Mouse (Mus musculus): ENCODE measurements around the gene Ppfibp1. TPM values are rescaled to one million over a fixed set of nuclear protein-coding genes. Genes with fewer than 3 reads are reported as not detected.

Gene Ppfibp1
- 30.1 and 39.9 TPM in 2 replicates for total RNA-seq (2012; rRNA removed)

GRCm38 (mm10) chr6:146887958-146888659 is at the start of gene Ppfibp1:
Gene Ppfibp1, plus strand, starts transcription at chr6:146888487.
- in situ Hi-C loops (cut with MboI; ENCODE audit: low sequenced_read_pairs in 2 of 2, unreplicated experiment in 2 of 2), result no loop called here
- peak within 1 kb of the TSS; percentile 88 to 99 for H3K4me3 ChIP-seq (ENCODE audit: insufficient read depth in 1 of 2, low read depth in 1 of 2, low read length in 2 of 2, poor library complexity in 1 of 2, severe bottlenecking in 1 of 2)
- no peaks in the 10 kb centered on the region for H3K9me3 ChIP-seq (ENCODE audit: control insufficient read depth, insufficient read depth, low read depth, low read length)
- no peak for TF ChIP-seq ZNF384 (IDR thresholded peaks at IDR 0.05; ENCODE audit: low read depth, low read length)
- TF ChIP-seq HCFC1 (IDR thresholded peaks at IDR 0.05; ENCODE audit: borderline replicate concordance, insufficient read depth, low read length), result peak; percentile 71
- peaks cover 3 to 4% of the 10 kb centered on the region in 2 experiments; a peak in 3 of 4 replicates for H3K4me1 ChIP-seq (ENCODE audit: control insufficient read depth in 2 of 2, insufficient read depth in 2 of 2, low read length in 2 of 2, poor library complexity in 1 of 2)
- peak within 1 kb of the TSS; percentile 92 for H3K9ac ChIP-seq (ENCODE audit: insufficient read depth, low read depth, low read length, poor library complexity, severe bottlenecking)
- no peaks in the 10 kb centered on the region for H3K36me3 ChIP-seq (ENCODE audit: control insufficient read depth, insufficient read depth, low read length, poor library complexity, severe bottlenecking)
- peak; percentile 84 for DNase-seq (ENCODE audit: low read depth, low spot score)
- peak within 1 kb of the TSS; percentile 64; the same call in 1 of the 2 replicates for H3K27ac ChIP-seq (ENCODE audit: insufficient read depth, low read depth, low read length, poor library complexity, severe bottlenecking)

GRCm38 (mm10) chr6:146838863-146839262 is 49.4 kb upstream of the Ppfibp1 start:
- H3K27ac ChIP-seq (ENCODE audit: insufficient read depth, low read depth, low read length, poor library complexity, severe bottlenecking), result no peak overlapping the region

GRCm38 (mm10) chr6:146844867-146845266 is 43.4 kb upstream of the Ppfibp1 start:
- Histone ChIP-seq H3K9ac (ENCODE audit: insufficient read depth, low read depth, low read length, poor library complexity, severe bottlenecking) (no peak overlapping the region), H3K4me3 (ENCODE audit: insufficient read depth in 1 of 2, low read depth in 1 of 2, low read length in 2 of 2, poor library complexity in 1 of 2, severe bottlenecking in 1 of 2) (no peak overlapping the region), H3K27ac (ENCODE audit: insufficient read depth, low read depth, low read length, poor library complexity, severe bottlenecking) (no peak overlapping the region), H3K9me3 (ENCODE audit: control insufficient read depth, insufficient read depth, low read depth, low read length) (no peaks in the 10 kb centered on the region), H3K4me1 (ENCODE audit: control insufficient read depth in 2 of 2, insufficient read depth in 2 of 2, low read length in 2 of 2, poor library complexity in 1 of 2) (peaks cover 0 to 3% of the 10 kb centered on the region in 2 experiments; a peak in 1 of 4 replicates), H3K36me3 (ENCODE audit: control insufficient read depth, insufficient read depth, low read length, poor library complexity, severe bottlenecking) (no peaks in the 10 kb centered on the region)
- no peak for DNase-seq (ENCODE audit: low read depth, low spot score)
- in situ Hi-C loops (cut with MboI; ENCODE audit: low sequenced_read_pairs in 2 of 2, unreplicated experiment in 2 of 2), result no loop called here
- TF ChIP-seq ZC3H11A (IDR thresholded peaks at IDR 0.05; ENCODE audit: borderline replicate concordance, low read depth, low read length), result no peak
- no peak for TF ChIP-seq CHD2 (IDR thresholded peaks at IDR 0.05; ENCODE audit: low read depth, low read length)
- TF ChIP-seq MAFK (IDR thresholded peaks at IDR 0.05; ENCODE audit: insufficient read depth, low read depth, low read length), result no peak
- TF ChIP-seq HCFC1 (IDR thresholded peaks at IDR 0.05; ENCODE audit: borderline replicate concordance, insufficient read depth, low read length), result no peak
- no peak for TF ChIP-seq ZNF384 (IDR thresholded peaks at IDR 0.05; ENCODE audit: low read depth, low read length)

More at GRCm38 (mm10) chr6:146838863-146839262, 49.4 kb upstream of the Ppfibp1 start:
- in situ Hi-C loops (cut with MboI; ENCODE audit: low sequenced_read_pairs in 2 of 2, unreplicated experiment in 2 of 2), result no loop called here
- no peaks in the 10 kb centered on the region for H3K9me3 ChIP-seq (ENCODE audit: control insufficient read depth, insufficient read depth, low read depth, low read length)
- H3K4me3 ChIP-seq (ENCODE audit: insufficient read depth in 1 of 2, low read depth in 1 of 2, low read length in 2 of 2, poor library complexity in 1 of 2, severe bottlenecking in 1 of 2), result no peak overlapping the region
- no peak overlapping the region for H3K9ac ChIP-seq (ENCODE audit: insufficient read depth, low read depth, low read length, poor library complexity, severe bottlenecking)
- no peak for DNase-seq (ENCODE audit: low read depth, low spot score)
- no peaks in the 10 kb centered on the region for H3K4me1 ChIP-seq (ENCODE audit: control insufficient read depth in 2 of 2, insufficient read depth in 2 of 2, low read length in 2 of 2, poor library complexity in 1 of 2)
- no peaks in the 10 kb centered on the region for H3K36me3 ChIP-seq (ENCODE audit: control insufficient read depth, insufficient read depth, low read length, poor library complexity, severe bottlenecking)
- TF ChIP-seq HCFC1 (IDR thresholded peaks at IDR 0.05; ENCODE audit: borderline replicate concordance, insufficient read depth, low read length) (no peak), CHD2 (IDR thresholded peaks at IDR 0.05; ENCODE audit: low read depth, low read length) (no peak), MAFK (IDR thresholded peaks at IDR 0.05; ENCODE audit: insufficient read depth, low read depth, low read length) (no peak)

- H3K9me3 ChIP-seq (ENCODE audit: control insufficient read depth, insufficient read depth, low read depth, low read length), result no peaks in the 10 kb centered on the region
- no peak overlapping the region for H3K9ac ChIP-seq (ENCODE audit: insufficient read depth, low read depth, low read length, poor library complexity, severe bottlenecking)
- in situ Hi-C loops (cut with MboI; ENCODE audit: low sequenced_read_pairs in 2 of 2, unreplicated experiment in 2 of 2), result no loop called here
- no peak for DNase-seq (ENCODE audit: low read depth, low spot score)
- no peak overlapping the region for H3K4me3 ChIP-seq (ENCODE audit: insufficient read depth in 1 of 2, low read depth in 1 of 2, low read length in 2 of 2, poor library complexity in 1 of 2, severe bottlenecking in 1 of 2)
- H3K4me1 ChIP-seq (ENCODE audit: control insufficient read depth in 2 of 2, insufficient read depth in 2 of 2, low read length in 2 of 2, poor library complexity in 1 of 2), result peaks cover 0 to 6% of the 10 kb centered on the region in 2 experiments; a peak in 1 of 4 replicates
- no peak overlapping the region for H3K27ac ChIP-seq (ENCODE audit: insufficient read depth, low read depth, low read length, poor library complexity, severe bottlenecking)
- no peak for TF ChIP-seq ZNF384 (IDR thresholded peaks at IDR 0.05; ENCODE audit: low read depth, low read length)
- no peak for TF ChIP-seq CHD2 (IDR thresholded peaks at IDR 0.05; ENCODE audit: low read depth, low read length)
- no peak for TF ChIP-seq MAFK (IDR thresholded peaks at IDR 0.05; ENCODE audit: insufficient read depth, low read depth, low read length)
- TF ChIP-seq ZC3H11A (IDR thresholded peaks at IDR 0.05; ENCODE audit: borderline replicate concordance, low read depth, low read length), result no peak
- TF ChIP-seq HCFC1 (IDR thresholded peaks at IDR 0.05; ENCODE audit: borderline replicate concordance, insufficient read depth, low read length), result no peak
- H3K36me3 ChIP-seq (ENCODE audit: control insufficient read depth, insufficient read depth, low read length, poor library complexity, severe bottlenecking), result no peaks in the 10 kb centered on the region
Measured at GRCm38 (mm10) chr6:146845347-146845746, 42.9 kb upstream of the Ppfibp1 start.

Data from ES-E14 (cell line).